Mouse (Mus musculus): ENCODE results near the gene Nptxr. TPM values are rescaled to one million over a fixed set of nuclear protein-coding genes. Genes with fewer than 3 reads are reported as not detected.

Nptxr gene
- total and polyA plus RNA-seq, 3 experiments = 0.09 to 2.1 (median 0.14) TPM

DNA sequence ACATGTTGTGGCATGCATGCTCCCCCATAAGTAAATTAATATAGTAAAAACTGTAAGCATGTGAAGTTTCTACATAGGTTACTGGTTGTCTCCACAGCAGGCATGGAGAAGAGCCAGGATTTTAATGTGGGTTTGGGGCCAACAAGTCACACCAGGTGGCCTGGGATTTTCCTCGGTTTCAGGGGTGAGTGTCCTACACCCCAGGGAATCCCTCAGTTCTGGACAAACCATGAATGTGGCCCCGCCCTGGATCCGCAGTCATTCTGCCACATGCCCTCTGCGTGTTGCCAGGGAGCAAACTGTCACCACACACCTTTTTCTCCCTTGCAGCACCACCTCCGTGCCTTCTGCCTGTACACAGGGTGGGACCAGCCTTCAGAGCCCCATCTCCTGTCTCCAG lies 4.1 kb upstream of the Nptxr start:
- H3K4me3 ChIP-seq (replicated peaks in 1 of 3; ENCODE audit: low read depth in 2 of 3, low read length in 2 of 3, poor library complexity in 1 of 3) = no peak overlapping the region
- TF ChIP-seq ZNF384 (IDR thresholded peaks at IDR 0.05; ENCODE audit: low read depth, low read length) (no peak), MYC (IDR thresholded peaks at IDR 0.05; ENCODE audit: low read depth, low read length) (no peak), TBP (conservative IDR thresholded peaks at IDR 0.05; ENCODE audit: low read depth, low read length) (no peak), CHD1 (IDR thresholded peaks at IDR 0.05; ENCODE audit: low read depth, low read length) (no peak), MAFK (IDR thresholded peaks at IDR 0.05; ENCODE audit: insufficient replicate concordance, low read length) (no peak), HCFC1 (IDR thresholded peaks at IDR 0.05; ENCODE audit: low read depth, low read length) (no peak), MAZ (IDR thresholded peaks at IDR 0.05; ENCODE audit: low read depth, low read length) (no peak), JUN (IDR thresholded peaks at IDR 0.05; ENCODE audit: insufficient read depth, low read depth, low read length) (no peak), ZC3H11A (IDR thresholded peaks at IDR 0.05; ENCODE audit: low read depth, low read length) (no peak)
- in situ Hi-C loops (cut with MboI; ENCODE audit: low pct_ligation_motif_present, low pct_unique_long_range_greater_than_20kb, low sequenced_read_pairs) (no loop called here), dilution Hi-C loops (cut with MboI; ENCODE audit: extremely low pct_ligation_motif_present, extremely low pct_unique_long_range_greater_than_20kb, low sequenced_read_pairs) (no loop called here)
- H3K9ac ChIP-seq (ENCODE audit: insufficient read depth, low read depth) = no peak overlapping the region
- peaks cover 14% of the 10 kb centered on the region for H3K9me3 ChIP-seq (replicated peaks; ENCODE audit: low read length)
- no peak overlapping the region for H3K27ac ChIP-seq (ENCODE audit: insufficient read depth, low read depth)
- no peaks in the 10 kb centered on the region for H3K79me2 ChIP-seq (replicated peaks; ENCODE audit: control insufficient read depth, extremely low read depth, insufficient read depth, poor library complexity, severe bottlenecking)
- peaks cover 0 to 11% of the 10 kb centered on the region in 2 experiments; a peak in 3 of 4 replicates for H3K4me1 ChIP-seq (ENCODE audit: control insufficient read depth in 1 of 2, insufficient read depth in 2 of 2)
- no peaks in the 10 kb centered on the region for H3K36me3 ChIP-seq (replicated peaks in 1 of 2; ENCODE audit: control insufficient read depth in 1 of 2, insufficient read depth in 1 of 2, low read length in 1 of 2)
- H3K4me2 ChIP-seq (ENCODE audit: insufficient read depth, low read depth, poor library complexity, severe bottlenecking) = no peak overlapping the region
- H3K27me3 ChIP-seq (replicated peaks) = peaks cover 70% of the 10 kb centered on the region
- DNase-seq (ENCODE audit: extremely low read depth) = no peak

DNA sequence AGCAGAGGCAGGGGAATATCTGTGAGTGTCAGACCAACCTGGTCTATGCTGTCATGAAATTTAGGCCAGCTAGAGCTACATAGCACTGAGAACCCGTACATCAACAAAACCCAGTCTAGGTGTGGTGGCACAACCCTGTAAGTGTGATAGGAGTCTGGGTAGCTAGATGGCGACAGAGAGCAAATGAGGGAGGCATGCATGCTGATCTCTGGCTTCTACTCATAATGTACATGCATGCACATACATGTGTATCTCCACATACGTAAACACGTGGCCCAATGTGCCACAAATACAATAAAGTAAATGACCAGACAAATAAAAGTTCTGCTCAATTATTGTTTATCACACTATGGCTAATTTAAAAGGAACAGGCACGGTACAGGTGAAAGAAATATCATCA lies 3.5 kb upstream of the Nptxr start:
- H3K4me2 ChIP-seq (ENCODE audit: insufficient read depth, low read depth, poor library complexity, severe bottlenecking) = no peak overlapping the region
- no peak overlapping the region for H3K9ac ChIP-seq (ENCODE audit: insufficient read depth, low read depth)
- DNase-seq (ENCODE audit: extremely low read depth) = peak; percentile 62
- in situ Hi-C loops (cut with MboI; ENCODE audit: low pct_ligation_motif_present, low pct_unique_long_range_greater_than_20kb, low sequenced_read_pairs) (no loop called here), dilution Hi-C loops (cut with MboI; ENCODE audit: extremely low pct_ligation_motif_present, extremely low pct_unique_long_range_greater_than_20kb, low sequenced_read_pairs) (no loop called here)
- H3K4me3 ChIP-seq (replicated peaks in 1 of 3; ENCODE audit: low read depth in 2 of 3, low read length in 2 of 3, poor library complexity in 1 of 3) = no peak overlapping the region
- peaks cover 0 to 13% of the 10 kb centered on the region in 2 experiments; a peak in 3 of 4 replicates for H3K4me1 ChIP-seq (ENCODE audit: control insufficient read depth in 1 of 2, insufficient read depth in 2 of 2)
- peaks cover 18% of the 10 kb centered on the region for H3K9me3 ChIP-seq (replicated peaks; ENCODE audit: low read length)
- peak; percentile 76; the same call in 1 of the 2 replicates for TF ChIP-seq MYC (IDR thresholded peaks at IDR 0.05; ENCODE audit: low read depth, low read length)
- no peak for TF ChIP-seq POLR2A (IDR thresholded peaks at IDR 0.05; ENCODE audit: low read depth, low read length)
- TF ChIP-seq CTCF (conservative IDR thresholded peaks at IDR 0.05 in 1 of 2, IDR thresholded peaks at IDR 0.05 in 1 of 2; ENCODE audit: low read depth in 2 of 2, low read length in 2 of 2) = peak; percentile 81 to 84
- no peak for TF ChIP-seq MXI1 (IDR thresholded peaks at IDR 0.05; ENCODE audit: low read depth, low read length)
- peak; percentile 57 for TF ChIP-seq RAD21 (IDR thresholded peaks at IDR 0.05; ENCODE audit: low read depth, low read length)
- no peak for TF ChIP-seq PAX5 (IDR thresholded peaks at IDR 0.05; ENCODE audit: low read length)
- TF ChIP-seq UBTF (IDR thresholded peaks at IDR 0.05; ENCODE audit: low read depth, low read length) = no peak
- peak; percentile 67 for TF ChIP-seq SMC3 (IDR thresholded peaks at IDR 0.05; ENCODE audit: low read depth, low read length)
- peak; percentile 67 for TF ChIP-seq MAX (IDR thresholded peaks at IDR 0.05; ENCODE audit: low read length)
- TF ChIP-seq JUND (conservative IDR thresholded peaks at IDR 0.05; ENCODE audit: low read depth, low read length) = no peak
- no peak for TF ChIP-seq MEF2A (IDR thresholded peaks at IDR 0.05; ENCODE audit: borderline replicate concordance, low read depth, low read length)
- no peaks in the 10 kb centered on the region for H3K36me3 ChIP-seq (replicated peaks in 1 of 2; ENCODE audit: control insufficient read depth in 1 of 2, insufficient read depth in 1 of 2, low read length in 1 of 2)
- H3K27ac ChIP-seq (ENCODE audit: insufficient read depth, low read depth) = no peak overlapping the region
- H3K27me3 ChIP-seq (replicated peaks) = peaks cover 70% of the 10 kb centered on the region
- H3K79me2 ChIP-seq (replicated peaks; ENCODE audit: control insufficient read depth, extremely low read depth, insufficient read depth, poor library complexity, severe bottlenecking) = no peaks in the 10 kb centered on the region

All from CH12.LX (cell line).